Mouse (Mus musculus): Measurements from ENCODE around the gene Gm21852. TPM values are rescaled to one million over a fixed set of nuclear protein-coding genes. Genes with fewer than 3 reads are reported as not detected.
"Not testable (repeated sequence)": the region's sequence is repeated elsewhere in the genome, so short reads cannot be mapped to it uniquely, and the experiment has no call there.

Gm21852 gene
- polyA plus RNA-seq (2016; fragmentation: Nextera tagmentation; extraction: Ambion mirVana), result not detected in 2 replicates

- H3K36me3 ChIP-seq, H3K9ac ChIP-seq: not testable (repeated sequence)
- no CpG with 5 or more reads among the region's 3 CpGs for WGBS
Observed at GRCm38 (mm10) chrY:40651896-40652295, at the start of gene Gm21852. TSS of gene Gm21852 (minus strand) at chrY:40651996.

More at GRCm38 (mm10) chrY:40651896-40652295, at the start of gene Gm21852:
- not testable (repeated sequence) for H3K27ac ChIP-seq (ENCODE audit: poor library complexity, severe bottlenecking); ATAC-seq (ENCODE audit: insufficient number of reproducible peaks, low FRiP score); H3K4me2 ChIP-seq; H3K4me1 ChIP-seq (replicated peaks); H3K4me3 ChIP-seq; H3K9me3 ChIP-seq (replicated peaks); H3K27me3 ChIP-seq (replicated peaks)

Small RNA genes lying within 50 kb of the gene (microRNA-seq; reads per million reads assigned to microRNA genes)
- not detected for gene Gm27466
- gene Gm28018, result not detected

Other genes starting within 250 kb of the Gm21852 start
- gene Gm21797, start 123.8 kb upstream of the Gm21852 start, polyA plus RNA-seq (2016; fragmentation: Nextera tagmentation; extraction: Ambion mirVana), result not detected in 2 replicates
- not detected in 2 replicates for gene Gm20795, start 152.9 kb upstream of the Gm21852 start, polyA plus RNA-seq (2016; fragmentation: Nextera tagmentation; extraction: Ambion mirVana)

All from heart, embryonic 12.5 days (tissue).